Comparison of ENCODE assay signal across 17 mouse cellular contexts in the genomic region with DNA sequence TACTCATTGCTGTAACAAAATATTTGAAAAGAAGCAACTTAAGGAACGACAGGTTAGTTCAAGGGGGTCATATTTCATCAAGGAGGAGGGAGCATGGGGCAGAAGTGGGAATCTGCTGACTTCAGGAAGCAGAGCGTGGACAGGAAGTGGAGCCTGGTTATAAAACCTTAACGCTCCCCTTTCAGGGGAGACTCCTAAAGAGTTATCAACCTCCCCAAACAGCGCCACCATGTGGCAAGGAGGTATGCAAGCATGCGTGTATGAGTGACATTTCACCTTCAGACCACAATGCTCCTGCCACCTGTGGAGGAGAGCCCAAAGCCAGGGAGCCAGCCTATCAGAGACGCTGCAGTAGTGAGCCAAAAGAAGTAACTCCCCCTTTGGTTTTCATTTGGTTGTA. TPM values are rescaled to one million over a fixed set of nuclear protein-coding genes. Genes with fewer than 3 reads are reported as not detected.
DNase-seq lines count a peak whose midpoint lies in the region; ATAC-seq and TF ChIP-seq lines count a peak whose summit lies in the region.
"Had no signal": no experiment of that assay in that cellular context is flagged by ENCODE, and none has a peak within 500 bp of the region (broad histone marks: within the 10 kb centered on the region; RNA-seq: fewer than 3 reads in every experiment).

No protein-coding gene starts in this region.

- no peak for TF ChIP-seq RAD21 in MEL (IDR thresholded peaks at IDR 0.05; ENCODE audit: low read depth, low read length)

- no peak for ATAC-seq in intestine, postnatal 0 days
- no peak for ATAC-seq in intestine, embryonic 15.5 days
- ATAC-seq in megakaryocyte-erythroid progenitor cell, adult 5-6 weeks (replicated peaks; ENCODE audit: low FRiP score, low TSS enrichment, poor library complexity, severe bottlenecking): peak; percentile 35; the same call in 1 of the 2 replicates
- ATAC-seq: forebrain, embryonic 13.5 days had no signal

- TF ChIP-seq POLR2A in MEL (IDR thresholded peaks at IDR 0.05; ENCODE audit: control insufficient read depth in 1 of 2, insufficient read depth in 1 of 2, low read depth in 1 of 2, low read length in 2 of 2, poor library complexity in 1 of 2): no peak

- H3K27me3 ChIP-seq in intestine, postnatal 0 days (replicated peaks; ENCODE audit: control insufficient read depth, insufficient read depth, low read length): no peaks in the 10 kb centered on the region
- no peaks in the 10 kb centered on the region for H3K27me3 ChIP-seq in intestine, embryonic 15.5 days (replicated peaks)
- H3K27me3 ChIP-seq in MEL (ENCODE audit: control insufficient read depth in 1 of 2, insufficient read depth in 2 of 2, low read length in 2 of 2): no peaks in the 10 kb centered on the region
- H3K27me3 ChIP-seq in hindbrain, embryonic 10.5 days (ENCODE audit: insufficient read depth, poor library complexity, severe bottlenecking): no peaks in the 10 kb centered on the region
- H3K27me3 ChIP-seq: embryonic facial prominence, embryonic 12.5 days; forebrain, embryonic 13.5 days had no signal

- no peak overlapping the region for H3K9ac ChIP-seq in intestine, postnatal 0 days (ENCODE audit: low read depth, low read length)
- no peak overlapping the region for H3K9ac ChIP-seq in intestine, embryonic 15.5 days
- no peak overlapping the region for H3K9ac ChIP-seq in MEL (ENCODE audit: control insufficient read depth, low read depth, low read length, poor library complexity, severe bottlenecking)
- H3K9ac ChIP-seq: embryonic facial prominence, embryonic 12.5 days; forebrain, embryonic 13.5 days; lung, embryonic 14.5 days had no signal

- H3K4me1 ChIP-seq in intestine, postnatal 0 days (replicated peaks; ENCODE audit: control insufficient read depth, insufficient read depth, low read length): no peaks in the 10 kb centered on the region
- H3K4me1 ChIP-seq in intestine, embryonic 15.5 days (replicated peaks): 0 out of 2 replicates have a peak, but pooled peaks cover 2% of the 10 kb centered on the region
- H3K4me1 ChIP-seq in MEL (ENCODE audit: control insufficient read depth in 1 of 2, insufficient read depth in 2 of 2, low read length in 2 of 2): no peaks in the 10 kb centered on the region
- H3K4me1 ChIP-seq in hindbrain, embryonic 10.5 days (replicated peaks): peaks cover 20% of the 10 kb centered on the region

- 78% methylated on average over 6 of the region's 6 CpGs for WGBS in intestine, postnatal 0 days
- WGBS in intestine, embryonic 15.5 days: 76% methylated on average over 6 of the region's 6 CpGs
- 79% methylated on average over 6 of the region's 6 CpGs for WGBS in hindbrain, embryonic 10.5 days

- H3K4me3 ChIP-seq in intestine, postnatal 0 days (ENCODE audit: low read depth, low read length): no peak overlapping the region
- H3K4me3 ChIP-seq in intestine, embryonic 15.5 days (replicated peaks): no peak overlapping the region
- H3K4me3 ChIP-seq in MEL (ENCODE audit: control insufficient read depth in 1 of 2, insufficient read depth in 1 of 2, low read depth in 2 of 2, low read length in 2 of 2): no peak overlapping the region
- no peak overlapping the region for H3K4me3 ChIP-seq in hindbrain, embryonic 10.5 days
- H3K4me3 ChIP-seq: embryonic facial prominence, embryonic 12.5 days; forebrain, embryonic 13.5 days had no signal

- H3K36me3 ChIP-seq in intestine, postnatal 0 days (ENCODE audit: control insufficient read depth, insufficient read depth): no peaks in the 10 kb centered on the region
- no peaks in the 10 kb centered on the region for H3K36me3 ChIP-seq in intestine, embryonic 15.5 days
- no peaks in the 10 kb centered on the region for H3K36me3 ChIP-seq in MEL (ENCODE audit: control insufficient read depth in 1 of 2, insufficient read depth in 2 of 2, low read length in 2 of 2)
- no peaks in the 10 kb centered on the region for H3K36me3 ChIP-seq in hindbrain, embryonic 10.5 days
- H3K36me3 ChIP-seq: embryonic facial prominence, embryonic 12.5 days had no signal

- DNase-seq in 416B (ENCODE audit: low read depth): peak; percentile 59
- peak; percentile 23 for DNase-seq in MEL (ENCODE audit: low read depth, low spot score)
- no peak for DNase-seq in gastrocnemius, postnatal 10 days
- no peak for DNase-seq in hindbrain, embryonic 10.5 days (ENCODE audit: low spot score)
- DNase-seq: cerebellum, postnatal 10 days; heart, postnatal 14 days; kidney, adult 2 months; layer of hippocampus, adult 9-11 months; left cerebral cortex, postnatal 4 days; lung, embryonic 14.5 days; thymus, adult 2 months had no signal

- peak; percentile 48 for TF ChIP-seq CTCF in intestine, postnatal 0 days (IDR thresholded peaks at IDR 0.05; ENCODE audit: low read depth)
- TF ChIP-seq CTCF in MEL (IDR thresholded peaks at IDR 0.05 in 2 of 3, conservative IDR thresholded peaks at IDR 0.05 in 1 of 3; ENCODE audit: control insufficient read depth in 1 of 3, insufficient read depth in 1 of 3, low read depth in 2 of 3, low read length in 3 of 3, poor library complexity in 1 of 3, severe bottlenecking in 1 of 3): peak; percentile 8 to 35 (median 32); a peak in 3 of 6 replicates

- no peak for TF ChIP-seq EP300 in MEL (IDR thresholded peaks at IDR 0.05; ENCODE audit: low read depth in 1 of 2, low read length in 2 of 2)

- H3K27ac ChIP-seq in intestine, postnatal 0 days (ENCODE audit: low read depth, low read length): no peak overlapping the region
- H3K27ac ChIP-seq in intestine, embryonic 15.5 days: no peak overlapping the region
- H3K27ac ChIP-seq in MEL (ENCODE audit: control insufficient read depth, low read depth, low read length): no peak overlapping the region
- no peak overlapping the region for H3K27ac ChIP-seq in hindbrain, embryonic 10.5 days
- H3K27ac ChIP-seq: embryonic facial prominence, embryonic 12.5 days; forebrain, embryonic 13.5 days had no signal

- H3K4me2 ChIP-seq in intestine, postnatal 0 days (replicated peaks; ENCODE audit: low read depth): no peak overlapping the region
- no peak overlapping the region for H3K4me2 ChIP-seq in intestine, embryonic 15.5 days (replicated peaks)
- H3K4me2 ChIP-seq: embryonic facial prominence, embryonic 12.5 days; forebrain, embryonic 13.5 days; lung, embryonic 14.5 days; midbrain, embryonic 11.5 days had no signal

- no peaks in the 10 kb centered on the region for H3K79me2 ChIP-seq in MEL (ENCODE audit: control insufficient read depth, insufficient read depth, low read length, poor library complexity)

- no peaks in the 10 kb centered on the region for H3K9me3 ChIP-seq in intestine, postnatal 0 days (ENCODE audit: control insufficient read depth)
- no peaks in the 10 kb centered on the region for H3K9me3 ChIP-seq in intestine, embryonic 15.5 days
- H3K9me3 ChIP-seq in MEL (replicated peaks; ENCODE audit: insufficient read depth, low read length): no peaks in the 10 kb centered on the region
- 0 out of 2 replicates have a peak, but pooled peaks cover 6% of the 10 kb centered on the region for H3K9me3 ChIP-seq in hindbrain, embryonic 10.5 days
- H3K9me3 ChIP-seq: embryonic facial prominence, embryonic 12.5 days had no signal

TF ChIP-seq in MEL, 35 proteins besides CTCF, POLR2A, EP300 and RAD21:
- TF ChIP-seq MAFK (IDR thresholded peaks at IDR 0.05; ENCODE audit: borderline replicate concordance, low read depth, low read length) (no peak), E2F4 (IDR thresholded peaks at IDR 0.05; ENCODE audit: borderline replicate concordance, low read depth, low read length) (no peak), USF2 (IDR thresholded peaks at IDR 0.05; ENCODE audit: borderline replicate concordance in 1 of 2, insufficient read depth in 1 of 2, low read depth in 1 of 2, low read length in 2 of 2) (no peak), BHLHE40 (IDR thresholded peaks at IDR 0.05; ENCODE audit: borderline replicate concordance, low read depth, low read length) (no peak), JUND (IDR thresholded peaks at IDR 0.05; ENCODE audit: low read depth, low read length) (no peak), GABPA (IDR thresholded peaks at IDR 0.05; ENCODE audit: low read depth, low read length) (no peak), ELF1 (IDR thresholded peaks at IDR 0.05; ENCODE audit: low read depth, low read length) (no peak), GATA1 (IDR thresholded peaks at IDR 0.05; ENCODE audit: low read depth, low read length) (no peak), SIN3A (IDR thresholded peaks at IDR 0.05; ENCODE audit: low read length) (no peak), RCOR1 (IDR thresholded peaks at IDR 0.05; ENCODE audit: low read depth, low read length) (no peak), UBTF (IDR thresholded peaks at IDR 0.05; ENCODE audit: borderline replicate concordance, insufficient read depth, low read depth, low read length) (no peak), TAL1 (IDR thresholded peaks at IDR 0.05; ENCODE audit: low read length) (no peak), NRF1 (IDR thresholded peaks at IDR 0.05; ENCODE audit: insufficient read depth, low read depth, low read length, poor library complexity, severe bottlenecking) (no peak), ZNF384 (IDR thresholded peaks at IDR 0.05; ENCODE audit: low read depth, low read length) (no peak), HCFC1 (IDR thresholded peaks at IDR 0.05; ENCODE audit: low read depth, low read length) (no peak), USF1 (IDR thresholded peaks at IDR 0.05; ENCODE audit: low read depth, low read length) (no peak), TBP (IDR thresholded peaks at IDR 0.05; ENCODE audit: low read depth, low read length) (no peak), CHD1 (IDR thresholded peaks at IDR 0.05; ENCODE audit: low read depth, low read length) (no peak), MYB (IDR thresholded peaks at IDR 0.05; ENCODE audit: low read depth, low read length) (no peak)

RNA-seq across cellular contexts. Expression of gene Stt3b, which starts 10.8 kb away (rescaled TPM):
- 51.5 and 54.1 TPM in 2 replicates for polyA plus RNA-seq in intestine, postnatal 0 days (2015; fragmentation: Nextera tagmentation; extraction: Ambion mirVana)
- 128 TPM in 2 replicates for polyA plus RNA-seq in intestine, embryonic 15.5 days (2015; fragmentation: Nextera tagmentation; extraction: Ambion mirVana)
- total RNA-seq in MEL (2012; rRNA removed): 94.9 and 97.6 TPM in 2 replicates
- 100 to 1,000 TPM in 1 of 2 experiments, 10 to 100 TPM in 1; 81.9 to 263 TPM for polyA plus RNA-seq in MEL (2012; ENCODE audit: insufficient read depth in 1 of 2, insufficient read length in 2 of 2, low read depth in 1 of 2, low replicate concordance in 2 of 2, missing spikeins in 1 of 2)
- total RNA-seq in megakaryocyte-erythroid progenitor cell, adult 5-6 weeks (2014; fragmentation: Nextera tagmentation): 97.1 and 101 TPM in 2 replicates
- 94.4 and 108 TPM in 2 replicates for total RNA-seq in megakaryocyte-erythroid progenitor cell, adult 5-6 weeks (2017)
- 10 to 100 TPM; 64.8 to 69.5 TPM for total RNA-seq in gastrocnemius, postnatal 10 days (2021)
- polyA plus RNA-seq in hindbrain, embryonic 10.5 days (2016; fragmentation: Nextera tagmentation; extraction: Ambion mirVana): 92.4 and 100 TPM in 2 replicates

Comparison
In these comparisons a context has a peak if more than half of its experiments do, and no peak if none do; other contexts are left out.
1. DNase-seq: peak in 416B (single experiment) and MEL (single experiment); none in gastrocnemius, postnatal 10 days (single experiment) and hindbrain, embryonic 10.5 days (single experiment).